Mouse (Mus musculus) midbrain, postnatal 0 days (tissue): Measurements from ENCODE around the gene Pdzd2. TPM values are rescaled to one million over a fixed set of nuclear protein-coding genes. Genes with fewer than 3 reads are reported as not detected.
A peak's percentile ranks its signal among the peaks of the same experiment; 100 is the strongest.
"Not testable (repeated sequence)": the region's sequence is repeated elsewhere in the genome, so short reads cannot be mapped to it uniquely, and the experiment has no call there.

ENCODE experiments used
- ATAC-seq: fragments of 200-750 bp; cut with Nextera tagmentation; 2 replicates; pipeline ENCODE4 v1.8.0; 2017; ENCODE audit warnings: moderate number of reproducible peaks, mild to moderate bottlenecking, moderate TSS enrichment, moderate library complexity; ENCODE audit not compliant: low FRiP score
- DNase-seq: peaks from one replicate; pipeline ENCODE4 v3.0.0-alpha.2; 2015; ENCODE audit warnings: low spot score
- H3K27ac ChIP-seq: fragments of 300-500 bp; sonication (generic); 2 replicates; pipeline ENCODE4 v1.5.1; 2014; ENCODE audit warnings: low read depth, mild to moderate bottlenecking, low read length, mixed read lengths
- H3K27me3 ChIP-seq: fragments of 300-500 bp; sonication (generic); 2 replicates; pipeline ENCODE4 v1.6.1; 2014; ENCODE audit warnings: low read length, control low read depth, mixed read lengths; ENCODE audit not compliant: insufficient read depth
- H3K36me3 ChIP-seq: fragments of 300-500 bp; sonication (generic); 2 replicates; pipeline ENCODE4 v1.6.1; 2014; ENCODE audit warnings: low read length, control low read depth, mixed read lengths; ENCODE audit not compliant: insufficient read depth
- H3K4me1 ChIP-seq: fragments of 300-500 bp; sonication (generic); 2 replicates; pipeline ENCODE4 v1.6.1; 2014; ENCODE audit warnings: mild to moderate bottlenecking, control low read depth, antibody characterized with exemption, low read length, mixed read lengths; ENCODE audit not compliant: insufficient read depth
- H3K4me2 ChIP-seq: fragments of 300-500 bp; sonication (generic); 2 replicates; pipeline ENCODE4 v1.6.1; 2014; ENCODE audit warnings: low read depth, mild to moderate bottlenecking, low read length, mixed read lengths; ENCODE audit not compliant: poor library complexity, severe bottlenecking
- H3K4me3 ChIP-seq: fragments of 300-500 bp; sonication (generic); 2 replicates; pipeline ENCODE4 v1.5.1; 2014; ENCODE audit warnings: low read depth, mild to moderate bottlenecking, low read length, moderate library complexity
- H3K9ac ChIP-seq: fragments of 300-500 bp; sonication (generic); replicated peaks from 2 replicates; pipeline ENCODE4 v1.6.1; 2014; ENCODE audit warnings: mild to moderate bottlenecking, low read length, moderate library complexity, mixed read lengths; ENCODE audit not compliant: poor library complexity, severe bottlenecking
- H3K9me3 ChIP-seq: fragments of 300-500 bp; sonication (generic); 2 replicates; pipeline ENCODE4 v1.6.1; 2016; ENCODE audit warnings: low read length, control low read depth
- CTCF ChIP-seq: IDR thresholded peaks from 2 replicates; pipeline ENCODE4 v1.5.1; 2016; ENCODE audit warnings: antibody characterized with exemption, mild to moderate bottlenecking
- WGBS: fragments of 180-500 bp; shearing (Covaris S2); extraction: QIAGEN DNeasy Blood & Tissue Kit; methylation state at CpG from one replicate; pipeline ENCODE4 v1.1.7; 2014; 5-methylcytosine and 5-hydroxymethylcytosine counted together
- polyA plus RNA-seq: library from polyadenylated mRNA; unstranded; fragments of >200 nt; fragmentation: Nextera tagmentation; extraction: Ambion mirVana; gene quantifications from 2 replicates; pipeline ENCODE4 v1.2.1, GENCODE M21; 2015
- total RNA-seq: library from RNA; depleted of rRNA; stranded (reverse); fragments of >200 nt; gene quantifications from 2 replicates; pipeline ENCODE4 v1.2.3, GENCODE M21; 2014

Pdzd2 gene
- total and polyA plus RNA-seq, 2 experiments from 2014 or later: 15.8 to 29.8 TPM

DNA sequence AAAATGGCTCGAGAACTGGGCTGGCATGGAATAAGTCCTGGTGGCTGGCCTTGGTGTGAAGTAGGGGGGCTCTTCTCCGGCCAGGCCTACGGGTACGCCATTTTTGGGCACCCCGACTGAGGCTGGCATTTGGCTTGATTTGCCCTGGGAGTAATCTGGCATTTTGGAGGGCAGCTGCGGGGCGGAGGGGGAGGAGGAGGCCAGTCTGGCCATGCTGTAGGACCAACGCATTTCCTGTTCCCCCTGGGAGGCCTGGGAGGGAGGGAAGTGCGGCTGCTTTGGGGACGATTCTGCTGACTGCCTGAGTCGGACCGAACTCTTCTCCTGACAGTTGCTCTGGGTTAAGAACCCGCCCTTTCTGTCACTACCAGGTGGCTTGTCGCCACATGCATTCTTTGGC lies 366.2 kb downstream of the Pdzd2 start:
- no peaks in the 10 kb centered on the region for H3K9me3 ChIP-seq
- DNase-seq (no peak), ATAC-seq (no peak)
- H3K27me3 ChIP-seq: no peaks in the 10 kb centered on the region
- no peak overlapping the region for H3K9ac ChIP-seq
- no peak for TF ChIP-seq CTCF
- H3K4me2 ChIP-seq: no peak overlapping the region
- no peaks in the 10 kb centered on the region; the same call in 1 of the 2 replicates for H3K4me1 ChIP-seq
- WGBS: 85% methylated on average over 14 of the region's 14 CpGs
- H3K27ac ChIP-seq: no peak overlapping the region
- H3K4me3 ChIP-seq: no peak overlapping the region
- H3K36me3 ChIP-seq: peaks cover 7% of the 10 kb centered on the region; the same call in 1 of the 2 replicates

DNA sequence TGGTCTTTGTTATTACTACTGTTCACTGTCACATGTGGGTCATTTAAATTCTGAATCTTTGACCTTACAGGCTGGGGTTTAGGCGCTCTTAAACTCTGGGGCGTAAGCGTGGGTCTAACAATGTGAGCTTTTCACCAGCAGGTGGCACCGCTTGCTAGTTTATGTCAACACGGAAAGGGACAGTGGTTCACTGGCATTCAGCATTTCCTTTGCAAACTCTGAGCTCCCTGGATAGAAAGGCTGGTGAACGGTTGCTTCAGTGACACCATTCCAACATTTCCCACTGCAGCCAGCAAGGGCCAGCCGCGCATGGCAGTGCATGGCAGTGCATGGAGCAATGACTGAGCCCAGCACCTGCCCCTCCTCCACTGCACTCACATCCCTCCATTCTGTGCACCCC lies 368.5 kb downstream of the Pdzd2 start:
- TF ChIP-seq CTCF: peak; percentile 94
- no peaks in the 10 kb centered on the region for H3K9me3 ChIP-seq
- ATAC-seq (peak; percentile 55), DNase-seq (peak; percentile 91)
- peaks cover 5% of the 10 kb centered on the region for H3K4me1 ChIP-seq
- no peak overlapping the region for H3K4me2 ChIP-seq
- H3K36me3 ChIP-seq: peaks cover 7% of the 10 kb centered on the region; the same call in 1 of the 2 replicates
- H3K9ac ChIP-seq: no peak overlapping the region
- WGBS: 5% methylated on average over 8 of the region's 8 CpGs
- no peak overlapping the region for H3K4me3 ChIP-seq
- no peaks in the 10 kb centered on the region for H3K27me3 ChIP-seq
- no peak overlapping the region for H3K27ac ChIP-seq

DNA sequence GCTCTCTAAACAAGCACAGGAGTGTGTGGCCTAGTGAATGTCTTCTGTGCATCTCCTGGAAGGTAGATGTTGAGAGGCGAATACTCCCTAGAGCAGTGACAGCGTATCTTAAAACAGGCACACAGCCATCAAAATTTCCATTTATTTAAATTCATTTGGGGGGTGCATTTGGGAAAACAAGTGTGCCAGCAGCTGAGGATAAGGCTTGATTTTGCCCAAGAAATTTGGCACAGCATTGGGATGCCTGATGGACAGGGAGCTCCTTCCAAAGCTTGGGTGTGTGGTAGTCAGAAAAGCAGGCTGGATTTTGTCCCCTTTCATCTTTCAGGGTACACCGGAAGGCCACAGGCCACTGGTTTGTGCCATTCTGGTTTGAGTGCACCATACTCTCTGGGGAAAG lies 369.6 kb downstream of the Pdzd2 start:
- 91% methylated on average over 3 of the region's 3 CpGs for WGBS
- no peaks in the 10 kb centered on the region for H3K9me3 ChIP-seq
- H3K4me1 ChIP-seq: peaks cover 5% of the 10 kb centered on the region; the same call in 1 of the 2 replicates
- ATAC-seq: no peak
- H3K4me2 ChIP-seq: no peak overlapping the region
- no peak overlapping the region for H3K9ac ChIP-seq
- no peak for DNase-seq
- H3K27ac ChIP-seq: no peak overlapping the region
- H3K4me3 ChIP-seq: no peak overlapping the region
- peaks cover 7% of the 10 kb centered on the region; the same call in 1 of the 2 replicates for H3K36me3 ChIP-seq
- H3K27me3 ChIP-seq: no peaks in the 10 kb centered on the region
- TF ChIP-seq CTCF: no peak

GRCm38 (mm10) chr15:12368850-12369249 lies 370.9 kb downstream of the Pdzd2 start:
- H3K9me3 ChIP-seq: no peaks in the 10 kb centered on the region
- H3K4me3 ChIP-seq: no peak overlapping the region
- H3K27ac ChIP-seq: no peak overlapping the region
- no peak; the same call in 1 of the 2 replicates for TF ChIP-seq CTCF
- ATAC-seq: no peak
- peaks cover 10% of the 10 kb centered on the region for H3K36me3 ChIP-seq
- no peak overlapping the region for H3K9ac ChIP-seq
- peaks cover 5% of the 10 kb centered on the region; the same call in 1 of the 2 replicates for H3K4me1 ChIP-seq
- 89% methylated on average over 4 of the region's 4 CpGs for WGBS
- DNase-seq: no peak
- H3K27me3 ChIP-seq: no peaks in the 10 kb centered on the region
- H3K4me2 ChIP-seq: no peak overlapping the region

GRCm38 (mm10) chr15:12368357-12368756 lies 371.4 kb downstream of the Pdzd2 start:
- ATAC-seq (no peak), DNase-seq (no peak)
- Histone ChIP-seq H3K9me3 (no peaks in the 10 kb centered on the region), H3K36me3 (peaks cover 10% of the 10 kb centered on the region), H3K27me3 (no peaks in the 10 kb centered on the region), H3K4me3 (no peak overlapping the region), H3K27ac (no peak overlapping the region), H3K4me2 (no peak overlapping the region), H3K4me1 (peaks cover 5% of the 10 kb centered on the region; the same call in 1 of the 2 replicates), H3K9ac (no peak overlapping the region)
- no peak for TF ChIP-seq CTCF
- 67% methylated on average over 11 of the region's 11 CpGs for WGBS

DNA sequence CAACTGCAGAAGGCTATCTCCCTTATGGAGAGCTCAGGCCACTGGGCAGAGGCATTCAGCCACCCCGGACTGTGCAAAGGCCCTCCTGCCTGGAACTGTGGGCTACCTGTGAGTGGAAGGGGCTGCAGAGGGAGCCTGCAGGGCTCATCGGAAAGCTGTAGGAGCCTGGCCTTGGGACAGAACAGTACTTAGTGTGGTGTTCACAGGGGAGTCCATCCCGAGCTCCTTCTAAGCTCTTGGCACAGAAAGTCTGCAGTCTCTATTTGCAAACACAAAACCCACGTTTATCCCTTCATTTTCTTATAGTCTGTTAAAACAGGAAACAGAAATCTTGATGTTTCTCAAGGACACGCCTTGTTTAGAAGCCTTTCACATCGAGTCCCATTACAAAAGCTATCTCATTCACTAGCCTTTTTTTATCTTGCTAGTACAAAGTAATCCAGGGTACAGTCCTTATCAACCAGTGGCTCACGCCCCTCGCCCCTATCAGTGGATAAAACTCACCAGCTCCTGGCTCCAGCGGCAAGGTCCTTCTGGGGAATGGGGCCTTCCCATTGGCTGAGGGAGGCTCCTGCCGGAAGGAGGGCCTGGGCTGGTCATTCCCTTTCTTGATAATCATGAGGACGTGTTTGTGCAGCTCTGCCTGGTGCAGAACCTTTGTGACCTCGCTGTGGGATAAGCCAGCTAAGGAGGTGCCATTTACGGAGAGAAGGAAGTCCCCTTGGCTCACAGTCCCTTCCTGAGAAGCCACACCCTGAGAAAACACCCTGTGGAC lies 372.2 kb downstream of the Pdzd2 start:
- DNase-seq (no peak), ATAC-seq (no peak)
- H3K4me1 ChIP-seq: peaks cover 5% of the 10 kb centered on the region; the same call in 1 of the 2 replicates
- no peak overlapping the region for H3K9ac ChIP-seq
- no peaks in the 10 kb centered on the region for H3K9me3 ChIP-seq
- no peak for TF ChIP-seq CTCF
- H3K4me3 ChIP-seq: no peak overlapping the region
- 60% methylated on average over 13 of the region's 13 CpGs for WGBS
- no peaks in the 10 kb centered on the region for H3K27me3 ChIP-seq
- no peak overlapping the region for H3K27ac ChIP-seq
- H3K36me3 ChIP-seq: peaks cover 5% of the 10 kb centered on the region
- no peak overlapping the region for H3K4me2 ChIP-seq

- not testable (repeated sequence) for H3K4me1 ChIP-seq, H3K27me3 ChIP-seq, H3K4me3 ChIP-seq, ATAC-seq, DNase-seq, H3K9ac ChIP-seq, H3K4me2 ChIP-seq, H3K36me3 ChIP-seq, H3K9me3 ChIP-seq
- 89% methylated on average over 11 of the region's 11 CpGs for WGBS
- H3K27ac ChIP-seq: peak overlapping the region; percentile 73
These were observed 373.0 kb downstream of the Pdzd2 start for GRCm38 (mm10) chr15:12366580-12367305.
